Mouse (Mus musculus) bone marrow macrophage, adult 2 months (primary cell): ENCODE data around the gene Vmn2r91.
"Not testable (repeated sequence)": the region's sequence is repeated elsewhere in the genome, so short reads cannot be mapped to it uniquely, and the experiment has no call there.

Source experiments
- CTCF ChIP-seq: IDR thresholded peaks from 2 replicates; pipeline ENCODE4 v1.5.1; 2012; ENCODE audit warnings: low read depth, mild to moderate bottlenecking, low read length, moderate library complexity
- POLR2A ChIP-seq: IDR thresholded peaks from 2 replicates; pipeline ENCODE4 v1.6.1; 2012; ENCODE audit warnings: mild to moderate bottlenecking, low read depth, low read length, borderline replicate concordance

GRCm38 (mm10) chr17:18151587-18151986 lies 66.8 kb downstream of the Vmn2r91 start, which contains the start of gene Vmn2r92:
- not testable (repeated sequence) for TF ChIP-seq POLR2A, CTCF
